Comparison of ENCODE assay signal across 8 mouse cellular contexts in the genomic region with DNA sequence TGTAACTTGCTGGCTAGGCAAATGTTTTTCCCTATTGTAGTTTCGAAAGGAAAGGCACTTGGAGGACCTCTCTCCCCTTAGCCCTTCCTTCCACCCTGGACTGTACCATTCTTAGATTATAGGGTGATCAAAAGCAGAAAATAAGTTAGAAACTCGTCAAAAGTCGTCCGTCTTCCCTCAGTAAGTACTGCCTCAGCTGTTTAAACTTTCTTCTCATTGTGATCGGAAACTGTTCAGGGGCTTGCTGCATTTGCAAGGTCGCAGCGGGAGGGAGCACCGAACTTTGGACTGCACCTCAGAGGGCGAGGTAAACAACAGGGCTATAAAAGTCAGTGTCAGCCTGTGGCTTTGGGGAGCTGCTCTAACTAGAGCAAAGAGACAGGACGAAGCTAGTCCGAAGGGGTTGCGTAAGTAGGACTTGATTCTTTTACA. TPM values are rescaled to one million over a fixed set of nuclear protein-coding genes. Genes with fewer than 3 reads are reported as not detected.
DNase-seq lines count a peak whose midpoint lies in the region; ATAC-seq lines count a peak whose summit lies in the region.

No protein-coding gene starts in this region.

- H3K4me3 ChIP-seq in embryonic facial prominence, embryonic 12.5 days: peak overlapping the region; percentile 34
- H3K4me3 ChIP-seq in limb, embryonic 13.5 days: peak overlapping the region; percentile 45
- peak overlapping the region; percentile 19 for H3K4me3 ChIP-seq in midbrain, embryonic 15.5 days

- peak overlapping the region; percentile 52 for H3K4me2 ChIP-seq in embryonic facial prominence, embryonic 12.5 days (replicated peaks)
- H3K4me2 ChIP-seq in limb, embryonic 13.5 days (replicated peaks): peak overlapping the region; percentile 62
- peak overlapping the region; percentile 41 for H3K4me2 ChIP-seq in midbrain, embryonic 15.5 days

- H3K27ac ChIP-seq in embryonic facial prominence, embryonic 12.5 days: peak overlapping the region; percentile 83
- peak overlapping the region; percentile 80 for H3K27ac ChIP-seq in limb, embryonic 13.5 days
- H3K27ac ChIP-seq in midbrain, embryonic 15.5 days: peak overlapping the region; percentile 53; the same call in 1 of the 2 replicates

- no peaks in the 10 kb centered on the region for H3K9me3 ChIP-seq in embryonic facial prominence, embryonic 12.5 days
- no peaks in the 10 kb centered on the region for H3K9me3 ChIP-seq in limb, embryonic 13.5 days
- no peaks in the 10 kb centered on the region for H3K9me3 ChIP-seq in midbrain, embryonic 15.5 days

- peak overlapping the region; percentile 36; the same call in 1 of the 2 replicates for H3K9ac ChIP-seq in embryonic facial prominence, embryonic 12.5 days
- H3K9ac ChIP-seq in limb, embryonic 13.5 days: peak overlapping the region; percentile 50
- no peak overlapping the region for H3K9ac ChIP-seq in midbrain, embryonic 15.5 days

- H3K4me1 ChIP-seq in embryonic facial prominence, embryonic 12.5 days: peaks cover 14% of the 10 kb centered on the region
- peaks cover 16% of the 10 kb centered on the region for H3K4me1 ChIP-seq in limb, embryonic 13.5 days
- peaks cover 11% of the 10 kb centered on the region for H3K4me1 ChIP-seq in midbrain, embryonic 15.5 days

- H3K36me3 ChIP-seq in embryonic facial prominence, embryonic 12.5 days: no peaks in the 10 kb centered on the region
- peaks cover 3% of the 10 kb centered on the region; the same call in 1 of the 2 replicates for H3K36me3 ChIP-seq in limb, embryonic 13.5 days
- H3K36me3 ChIP-seq in midbrain, embryonic 15.5 days (replicated peaks): no peaks in the 10 kb centered on the region

- peak; percentile 68 for DNase-seq in 3134 (ENCODE audit: extremely low read depth, insufficient read length, low spot score)
- DNase-seq in adrenal gland, postnatal 25 days: peak; percentile 69
- DNase-seq in heart, adult 18-20 months: peak; percentile 94 to 97
- peak; percentile 92 for DNase-seq in kidney, adult 18-20 months
- peak; percentile 69 to 74 for DNase-seq in spleen, postnatal 36 days (ENCODE audit: low spot score in 2 of 2)

- 2% methylated on average over 12 of the region's 12 CpGs for whole genome bisulfite sequencing in embryonic facial prominence, embryonic 12.5 days
- 2% methylated on average over 12 of the region's 12 CpGs for WGBS in limb, embryonic 13.5 days
- 2% methylated on average over 12 of the region's 12 CpGs for WGBS in midbrain, embryonic 15.5 days

- no peaks in the 10 kb centered on the region for H3K27me3 ChIP-seq in embryonic facial prominence, embryonic 12.5 days
- H3K27me3 ChIP-seq in limb, embryonic 13.5 days: no peaks in the 10 kb centered on the region
- no peaks in the 10 kb centered on the region for H3K27me3 ChIP-seq in midbrain, embryonic 15.5 days (replicated peaks)

- ATAC-seq in embryonic facial prominence, embryonic 12.5 days (ENCODE audit: insufficient number of reproducible peaks, insufficient read depth, low FRiP score, low TSS enrichment): 0 out of 2 replicates have a peak, but pooled peaks have one; percentile 70
- peak; percentile 87 for ATAC-seq in limb, embryonic 13.5 days (ENCODE audit: low FRiP score, low read depth)
- ATAC-seq in midbrain, embryonic 15.5 days (replicated peaks): 0 out of 2 replicates have a peak, but pooled peaks have one; percentile 26

RNA-seq across cellular contexts. Expression of a gene that starts 2.3 kb away (rescaled TPM):
- 286 and 299 TPM in 2 replicates for total RNA-seq in adrenal gland, postnatal 25 days (2021)
- 76.4 and 81.6 TPM in 2 replicates for polyA plus RNA-seq in embryonic facial prominence, embryonic 12.5 days (2016; fragmentation: Nextera tagmentation; extraction: Ambion mirVana)
- total RNA-seq in heart, adult 18-20 months (2021): 100 to 1,000 TPM; 347 to 405 TPM
- 97.4 and 99.1 TPM in 2 replicates for polyA plus RNA-seq in limb, embryonic 13.5 days (2015; fragmentation: Nextera tagmentation; extraction: Ambion mirVana)
- polyA plus RNA-seq in midbrain, embryonic 15.5 days (2015; fragmentation: Nextera tagmentation; extraction: Ambion mirVana): 104 and 122 TPM in 2 replicates

RNA-seq across cellular contexts. Expression of a gene that starts 32.7 kb away (rescaled TPM):
- total RNA-seq in adrenal gland, postnatal 25 days (2021): not detected in 2 replicates
- 0.18 TPM in 1 of 2 replicates, not detected in the other for polyA plus RNA-seq in embryonic facial prominence, embryonic 12.5 days (2016; fragmentation: Nextera tagmentation; extraction: Ambion mirVana)
- total RNA-seq in heart, adult 18-20 months (2021): under 1 TPM in 1 of 2 experiments, not detected in 1; 0.87 TPM
- polyA plus RNA-seq in limb, embryonic 13.5 days (2015; fragmentation: Nextera tagmentation; extraction: Ambion mirVana): 0.27 and 0.31 TPM in 2 replicates
- 0.30 and 0.31 TPM in 2 replicates for polyA plus RNA-seq in midbrain, embryonic 15.5 days (2015; fragmentation: Nextera tagmentation; extraction: Ambion mirVana)

Comparison
In these comparisons a context has a peak if more than half of its experiments do, and no peak if none do; other contexts are left out.
1. Peak in every context shown above with its lines: DNase-seq, ATAC-seq, H3K4me3 ChIP-seq and H3K27ac ChIP-seq.
2. ATAC-seq: peak in every context shown above with its lines; median percentile 87 in limb, embryonic 13.5 days; 70 in embryonic facial prominence, embryonic 12.5 days; 26 in midbrain, embryonic 15.5 days.